Comparison of ENCODE assay signal across 7 mouse cellular contexts in genomic region chr9:107254476-107254875, GRCm38 (mm10). TPM values are rescaled to one million over a fixed set of nuclear protein-coding genes. Genes with fewer than 3 reads are reported as not detected.
DNase-seq lines count a peak whose midpoint lies in the region; ATAC-seq and TF ChIP-seq lines count a peak whose summit lies in the region.

No protein-coding gene starts in this region.

- H3K4me3 ChIP-seq in ES-E14 (ENCODE audit: insufficient read depth in 1 of 2, low read depth in 1 of 2, low read length in 2 of 2, poor library complexity in 1 of 2, severe bottlenecking in 1 of 2) = no peak overlapping the region
- H3K4me3 ChIP-seq in midbrain, embryonic 15.5 days = no peak overlapping the region

- peaks cover 20% of the 10 kb centered on the region for H3K36me3 ChIP-seq in ES-E14 (ENCODE audit: control insufficient read depth, insufficient read depth, low read length, poor library complexity, severe bottlenecking)
- H3K36me3 ChIP-seq in midbrain, embryonic 15.5 days (replicated peaks) = no peaks in the 10 kb centered on the region

- DNase-seq in ES-E14 (ENCODE audit: low read depth, low spot score) = no peak
- peak; percentile 46 for DNase-seq in adrenal gland, postnatal 25 days
- DNase-seq in gastrocnemius, adult 18-20 months (ENCODE audit: low spot score) = peak; percentile 62
- DNase-seq in kidney, adult 9 months = peak; percentile 52
- no peak for DNase-seq in thymus, postnatal 25 days
- DNase-seq in thymus, postnatal 10 days (ENCODE audit: low spot score in 2 of 2) = no peak

- H3K4me1 ChIP-seq in ES-E14 (ENCODE audit: control insufficient read depth in 2 of 2, insufficient read depth in 2 of 2, low read length in 2 of 2, poor library complexity in 1 of 2) = peaks cover 0 to 12% of the 10 kb centered on the region in 2 experiments; a peak in 2 of 4 replicates
- H3K4me1 ChIP-seq in midbrain, embryonic 15.5 days = peaks cover 35% of the 10 kb centered on the region

- ATAC-seq in midbrain, embryonic 15.5 days (replicated peaks) = peak; percentile 69

- WGBS in midbrain, embryonic 15.5 days = 59% methylated on average over 12 of the region's 12 CpGs

- no peak overlapping the region for H3K27ac ChIP-seq in ES-E14 (ENCODE audit: insufficient read depth, low read depth, low read length, poor library complexity, severe bottlenecking)
- H3K27ac ChIP-seq in midbrain, embryonic 15.5 days = peak overlapping the region; percentile 55; the same call in 1 of the 2 replicates

- no peaks in the 10 kb centered on the region for H3K9me3 ChIP-seq in ES-E14 (ENCODE audit: control insufficient read depth, insufficient read depth, low read depth, low read length)
- H3K9me3 ChIP-seq in midbrain, embryonic 15.5 days = no peaks in the 10 kb centered on the region

- in situ Hi-C loops in ES-E14 (cut with MboI; ENCODE audit: low sequenced_read_pairs in 2 of 2, unreplicated experiment in 2 of 2) = no loop called here

- 0 out of 2 replicates have a peak overlapping the region, but pooled peaks have one; percentile 12 for H3K4me2 ChIP-seq in midbrain, embryonic 15.5 days

- 0 out of 2 replicates have a peak overlapping the region, but pooled peaks have one; percentile 55 for H3K9ac ChIP-seq in ES-E14 (ENCODE audit: insufficient read depth, low read depth, low read length, poor library complexity, severe bottlenecking)
- no peak overlapping the region for H3K9ac ChIP-seq in midbrain, embryonic 15.5 days

- no peaks in the 10 kb centered on the region for H3K27me3 ChIP-seq in midbrain, embryonic 15.5 days (replicated peaks)

TF ChIP-seq in ES-E14, 5 proteins besides CTCF, POLR2A, EP300 and RAD21:
- TF ChIP-seq CHD2 (IDR thresholded peaks at IDR 0.05; ENCODE audit: low read depth, low read length) = no peak
- TF ChIP-seq HCFC1 (IDR thresholded peaks at IDR 0.05; ENCODE audit: borderline replicate concordance, insufficient read depth, low read length) = no peak
- TF ChIP-seq ZC3H11A (IDR thresholded peaks at IDR 0.05; ENCODE audit: borderline replicate concordance, low read depth, low read length) = no peak
- no peak for TF ChIP-seq ZNF384 (IDR thresholded peaks at IDR 0.05; ENCODE audit: low read depth, low read length)
- no peak for TF ChIP-seq MAFK (IDR thresholded peaks at IDR 0.05; ENCODE audit: insufficient read depth, low read depth, low read length)

RNA-seq across cellular contexts. Expression of gene Dock3, which starts 22.8 kb away (rescaled TPM):
- total RNA-seq in ES-E14 (2012; rRNA removed) = 3.3 TPM in 2 replicates
- total RNA-seq in adrenal gland, postnatal 25 days (2021) = 4.9 and 5.4 TPM in 2 replicates
- under 1 TPM in 1 of 2 experiments, not detected in 1; 0.33 TPM for total RNA-seq in gastrocnemius, adult 18-20 months (2021)
- 23.4 and 24.4 TPM in 2 replicates for polyA plus RNA-seq in midbrain, embryonic 15.5 days (2015; fragmentation: Nextera tagmentation; extraction: Ambion mirVana)

RNA-seq across cellular contexts. Expression of gene Mapkapk3, which starts 35.2 kb away (rescaled TPM):
- total RNA-seq in ES-E14 (2012; rRNA removed) = 25.7 and 49.1 TPM in 2 replicates
- total RNA-seq in adrenal gland, postnatal 25 days (2021) = 56.8 and 57.8 TPM in 2 replicates
- total RNA-seq in gastrocnemius, adult 18-20 months (2021) = 10 to 100 TPM; 33.6 to 34.8 TPM
- 2.2 TPM in 2 replicates for polyA plus RNA-seq in midbrain, embryonic 15.5 days (2015; fragmentation: Nextera tagmentation; extraction: Ambion mirVana)

RNA-seq across cellular contexts. Expression of gene Cish, which starts 41.4 kb away (rescaled TPM):
- total RNA-seq in ES-E14 (2012; rRNA removed) = 1.5 and 2.5 TPM in 2 replicates
- 8.1 and 14.9 TPM in 2 replicates for total RNA-seq in adrenal gland, postnatal 25 days (2021)
- 1 to 10 TPM; 6.0 to 6.6 TPM for total RNA-seq in gastrocnemius, adult 18-20 months (2021)
- 7.2 and 7.4 TPM in 2 replicates for polyA plus RNA-seq in midbrain, embryonic 15.5 days (2015; fragmentation: Nextera tagmentation; extraction: Ambion mirVana)

Comparison
In these comparisons a context has a peak if more than half of its experiments do, and no peak if none do; other contexts are left out.
1. DNase-seq: peak in adrenal gland, postnatal 25 days (single experiment), gastrocnemius, adult 18-20 months (single experiment) and kidney, adult 9 months (single experiment); none in ES-E14 (single experiment), thymus, postnatal 25 days (single experiment) and thymus, postnatal 10 days (0 of 2).